Mouse (Mus musculus) inflammation-experienced regulatory T-cells (primary cell): ENCODE measurements around the gene Sema3c. TPM values are rescaled to one million over a fixed set of nuclear protein-coding genes. Genes with fewer than 3 reads are reported as not detected.

Experiments
- polyA plus RNA-seq, 2 experiments: library from polyadenylated mRNA; unstranded; fragments of 100-300 nt; shearing (Covaris generic); gene quantifications; one replicate each; pipeline ENCODE4 v1.2.1; 2017

The Sema3c gene
- polyA plus RNA-seq, result 1 to 10 TPM in 1 of 2 experiments, under 1 TPM in 1; 0.28 to 1.9 TPM

GRCm38 (mm10) chr5:17573694-17574380 lies at the start of gene Sema3c:
Sema3c (plus strand) TSS chr5:17574281.

Other genes starting within 250 kb of the Sema3c start
- gene Speer4f2, start 201.1 kb upstream of the Sema3c start, polyA plus RNA-seq, result not detected
- not detected for gene Speer4f1, start 98.2 kb upstream of the Sema3c start, polyA plus RNA-seq